Mouse (Mus musculus) naive thymus-derived CD4-positive, alpha-beta T cell, adult 2 months (primary cell): Measurements from ENCODE around the gene Lsr.
A peak's percentile ranks its signal among the peaks of the same experiment; 100 is the strongest.
"Not testable (repeated sequence)": the region's sequence is repeated elsewhere in the genome, so short reads cannot be mapped to it uniquely, and the experiment has no call there.

Source experiments
- DNase-seq: peaks from one replicate; pipeline ENCODE4 v3.0.0-alpha.2; 2011; ENCODE audit warnings: low read depth

The Lsr gene

DNA sequence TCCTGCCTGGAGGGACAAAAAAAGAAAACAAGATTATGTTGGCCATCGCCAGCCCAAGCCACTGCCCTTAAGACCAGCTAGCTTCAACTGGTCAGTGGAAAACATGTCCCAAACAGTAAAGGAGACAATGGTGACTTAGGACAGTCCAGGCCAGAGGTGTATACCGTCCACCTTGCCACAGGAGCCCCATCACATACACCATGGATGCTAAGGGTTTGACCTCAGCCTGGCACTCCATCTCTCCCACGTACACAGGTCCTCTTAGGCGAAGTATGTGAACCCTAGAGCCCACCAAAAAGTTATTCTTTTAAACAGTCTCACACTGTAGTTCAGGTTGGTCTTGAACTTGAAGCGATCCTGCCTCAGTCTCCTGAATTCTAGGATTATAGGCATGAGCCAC, 10.4 kb downstream of the Lsr start:
- no peak for DNase-seq

DNA sequence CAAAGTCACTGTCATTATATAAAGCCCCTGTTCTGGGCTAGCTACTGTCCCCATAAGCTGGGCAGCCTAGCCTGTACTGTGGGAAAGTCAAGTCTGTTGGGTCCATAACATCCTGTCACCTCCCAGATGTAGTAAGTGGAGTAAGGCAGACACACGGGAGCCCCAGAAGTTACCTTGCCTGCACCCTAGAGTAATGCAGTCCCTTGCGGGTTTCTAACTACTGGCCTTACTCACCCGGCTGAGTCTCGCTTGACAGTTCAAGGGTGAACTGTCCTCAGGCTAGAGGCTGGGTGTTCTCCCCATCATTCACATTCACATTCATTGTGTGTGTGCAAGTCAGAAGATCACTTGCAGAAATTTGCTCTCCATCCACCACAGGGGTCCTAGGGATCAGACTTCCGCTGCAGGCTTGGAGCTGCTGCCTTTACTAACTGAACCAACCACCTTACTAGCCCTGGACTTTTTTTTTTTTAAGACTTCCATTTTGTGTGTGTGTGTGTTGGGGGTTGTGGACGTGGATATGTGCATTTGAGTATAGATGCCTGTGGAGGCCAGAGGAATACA, 13.4 kb downstream of the Lsr start:
- DNase-seq, result no peak

DNA sequence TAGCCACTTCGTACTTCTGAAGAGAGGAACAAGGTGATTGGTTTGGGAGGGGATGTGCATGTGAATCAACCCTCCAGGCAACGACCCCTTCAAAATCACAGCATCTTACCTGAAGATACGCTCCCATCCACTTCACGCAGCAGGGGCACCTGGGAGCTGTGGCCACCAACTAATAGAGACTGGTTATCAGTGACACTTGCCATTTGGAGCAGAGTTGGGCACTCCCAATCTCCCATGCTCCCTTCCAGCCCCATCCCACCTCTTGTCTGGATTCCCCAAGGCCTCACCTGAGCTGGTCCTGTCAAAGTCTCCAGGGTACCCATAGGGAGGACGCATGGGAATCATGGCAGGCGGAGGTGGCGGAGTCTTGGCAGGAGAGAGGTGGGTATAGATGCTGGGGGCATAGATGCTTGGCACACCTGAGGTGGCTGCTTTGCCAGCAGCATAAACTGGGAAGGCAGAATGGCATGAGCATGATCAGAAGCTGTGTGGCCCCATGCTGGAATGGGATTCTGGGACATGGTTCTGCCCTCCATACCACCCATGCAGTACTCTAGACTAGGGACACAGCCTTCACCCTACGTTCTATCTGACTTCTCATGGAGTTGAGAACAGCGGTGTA, 14.3 kb downstream of the Lsr start:
- no peak for DNase-seq

DNA sequence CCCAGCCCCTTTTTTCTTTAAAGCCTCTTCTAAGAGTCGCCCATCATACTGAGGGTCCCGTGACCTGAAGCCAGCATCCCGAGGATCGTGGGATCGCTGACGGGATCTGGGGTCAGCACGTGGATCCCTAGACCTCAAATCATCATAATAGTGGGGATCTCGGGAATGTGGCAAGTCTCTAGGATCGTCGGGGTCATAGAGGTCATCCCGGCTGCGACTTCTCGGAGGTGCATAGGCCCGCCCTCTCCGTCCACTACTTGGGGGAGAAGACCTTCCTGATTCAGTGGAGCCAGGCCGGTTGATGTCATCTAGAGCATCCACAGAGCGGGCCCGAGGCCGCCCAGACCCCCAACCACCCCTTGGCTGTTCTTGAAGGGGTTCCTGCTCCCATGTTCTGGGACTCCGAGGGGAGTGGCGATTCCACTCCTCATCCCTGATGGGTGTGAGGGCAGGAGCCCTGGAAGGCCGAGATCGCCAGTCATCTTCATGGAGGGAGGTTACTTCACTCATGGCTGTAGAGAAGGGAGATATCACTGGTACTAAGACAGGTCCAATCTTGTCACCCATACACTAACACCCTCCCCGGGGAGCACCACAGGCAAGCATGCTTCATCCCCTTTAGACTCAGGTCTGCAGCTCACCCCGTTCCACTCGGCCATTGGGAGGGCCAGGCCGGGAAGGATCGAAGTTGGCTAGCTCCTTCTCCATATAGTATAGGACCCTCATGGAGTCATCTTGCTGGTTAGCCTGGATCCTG, 15.0 kb downstream of the Lsr start:
- DNase-seq, result no peak

DNA sequence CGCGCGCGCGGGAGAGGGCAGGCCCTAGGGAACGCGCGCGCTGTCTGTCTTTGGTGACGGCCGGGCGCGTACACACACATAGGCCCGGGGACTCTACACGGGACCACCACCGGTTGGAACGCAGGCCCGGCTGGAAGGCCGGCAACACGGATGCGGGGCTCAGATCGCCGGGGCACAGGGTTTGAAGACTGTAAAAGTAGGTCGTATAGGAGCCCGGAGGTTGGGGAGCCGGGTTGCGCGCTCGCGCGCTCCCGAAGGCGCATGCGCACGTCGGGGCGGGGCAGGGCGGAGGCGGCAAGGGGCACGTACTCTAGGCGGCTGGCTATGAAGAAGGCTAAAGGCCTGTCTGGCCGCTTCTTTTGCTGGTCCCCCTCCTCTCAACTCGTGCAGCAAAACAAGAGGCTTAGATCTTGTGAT, 15.9 kb downstream of the Lsr start:
- peak; percentile 96 for DNase-seq

DNA sequence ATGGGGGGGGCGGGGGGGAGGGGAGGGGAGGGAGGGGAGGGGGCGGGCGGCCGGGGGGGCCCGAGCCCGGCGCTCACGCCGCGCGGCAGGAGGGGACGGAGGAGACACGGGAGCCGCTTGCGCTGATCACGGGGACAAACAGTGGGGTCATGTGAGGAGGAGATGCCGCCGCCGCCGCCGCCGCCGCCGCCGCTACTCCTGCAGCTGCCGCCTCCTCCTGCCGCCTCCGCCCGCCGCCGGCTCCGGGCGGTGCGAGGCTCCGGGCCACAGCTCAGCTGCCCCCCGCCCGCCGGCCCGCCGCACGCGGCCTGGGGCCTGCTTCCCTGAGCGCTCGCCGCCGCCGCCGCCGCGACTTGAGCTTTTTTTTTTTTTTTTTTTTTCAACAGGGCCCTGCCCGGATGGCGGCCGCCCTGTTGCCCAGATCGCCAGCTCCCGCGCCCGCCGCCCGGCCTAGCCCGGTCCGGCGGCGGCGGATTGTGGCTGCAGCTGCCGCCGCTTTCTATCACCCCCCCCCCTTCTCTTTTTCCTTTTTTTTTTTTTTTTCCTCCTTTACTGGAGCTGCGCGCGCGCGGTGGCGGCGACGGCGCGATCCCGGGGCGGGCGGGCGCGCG, 16.4 kb downstream of the Lsr start, which contains the start of gene Usf2:
Gene Usf2, minus strand, starts transcription at position 48 of the 611 bp plus-strand sequence.
- peak; percentile 86 for DNase-seq

DNA sequence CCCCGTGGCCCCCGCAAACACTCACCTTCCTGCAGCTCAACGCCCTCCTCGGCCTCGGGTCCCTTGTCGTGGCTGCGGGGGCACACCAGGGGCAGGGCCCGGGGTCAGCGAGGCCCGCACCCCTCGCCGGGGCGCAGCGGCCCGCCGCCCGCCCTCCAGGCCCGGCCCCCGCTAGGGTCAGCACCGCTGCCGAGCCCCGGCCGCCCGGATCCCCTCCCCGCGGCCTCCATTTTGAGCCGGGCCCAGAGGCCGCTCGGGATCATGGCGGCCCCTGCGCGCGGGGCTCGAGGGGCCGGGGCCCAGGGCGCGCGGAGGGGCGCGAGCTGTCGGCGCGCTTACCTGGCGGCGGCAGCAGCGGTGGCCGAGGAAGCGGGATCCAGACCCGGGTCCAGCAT, 16.9 kb downstream of the Lsr start:
- DNase-seq, result peak; percentile 78

DNA sequence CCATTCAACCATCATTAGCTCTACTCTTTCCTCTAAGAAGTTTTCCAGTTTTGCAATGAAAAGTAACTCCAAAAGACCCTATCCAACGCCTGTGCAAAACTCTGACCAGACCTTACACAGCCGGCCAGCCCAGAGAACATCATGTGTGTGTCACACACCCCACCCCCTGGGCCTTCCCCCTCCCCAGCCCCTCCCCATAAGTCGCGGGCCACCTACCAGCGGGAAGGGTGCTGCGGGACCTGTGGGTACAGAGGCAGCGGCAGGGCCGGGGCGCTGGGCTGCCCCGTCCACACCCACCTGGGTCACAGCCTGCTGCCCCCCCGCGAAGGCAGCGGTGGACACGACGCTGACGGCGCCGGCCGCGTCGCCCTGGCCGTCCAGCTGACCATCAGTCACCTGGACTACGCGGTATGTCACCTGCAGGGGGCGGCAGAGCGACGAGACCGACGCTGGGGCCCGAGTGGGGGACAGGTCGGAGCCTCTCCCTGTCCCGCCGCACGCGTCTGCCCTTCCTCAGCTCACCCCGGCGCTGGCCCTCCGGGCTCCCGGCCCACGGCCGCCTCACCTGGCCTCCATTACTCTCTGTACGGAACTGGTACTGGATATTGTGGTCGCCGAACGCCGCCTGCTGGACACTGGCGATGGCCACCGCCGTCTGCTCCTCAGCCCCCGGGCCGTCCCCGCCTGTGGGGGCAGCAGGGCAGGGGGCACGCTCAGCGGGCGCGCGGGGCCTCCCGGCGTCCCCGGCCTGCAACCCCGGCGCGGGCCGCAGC, 17.5 kb downstream of the Lsr start:
- peak; percentile 83 for DNase-seq

DNA sequence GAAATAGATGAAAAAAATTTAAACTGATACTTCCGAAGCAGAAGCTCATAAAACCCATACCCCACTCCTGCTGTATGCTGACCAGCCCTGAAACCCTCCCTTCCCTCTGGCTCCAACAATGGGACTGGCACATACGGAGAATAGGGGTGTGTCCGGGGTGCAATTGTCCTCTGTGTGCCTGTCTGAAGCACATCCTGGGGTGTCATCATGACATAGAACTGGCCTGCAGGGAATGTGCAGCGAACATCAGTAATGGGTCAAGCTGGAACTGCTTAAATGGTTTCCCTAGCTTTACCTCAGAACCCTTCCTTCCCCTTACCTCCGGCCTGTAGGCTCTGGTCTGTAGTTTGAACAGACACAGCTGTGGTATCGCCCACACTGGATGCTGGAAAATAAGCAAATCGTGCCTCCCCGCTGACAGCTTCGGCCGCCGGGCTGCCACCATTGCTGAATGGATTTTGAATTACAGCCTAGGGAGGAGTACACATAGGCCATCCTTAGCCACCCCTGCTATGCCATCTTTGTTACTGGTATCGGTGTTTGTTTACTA, 18.2 kb downstream of the Lsr start:
- DNase-seq, result no peak

DNA sequence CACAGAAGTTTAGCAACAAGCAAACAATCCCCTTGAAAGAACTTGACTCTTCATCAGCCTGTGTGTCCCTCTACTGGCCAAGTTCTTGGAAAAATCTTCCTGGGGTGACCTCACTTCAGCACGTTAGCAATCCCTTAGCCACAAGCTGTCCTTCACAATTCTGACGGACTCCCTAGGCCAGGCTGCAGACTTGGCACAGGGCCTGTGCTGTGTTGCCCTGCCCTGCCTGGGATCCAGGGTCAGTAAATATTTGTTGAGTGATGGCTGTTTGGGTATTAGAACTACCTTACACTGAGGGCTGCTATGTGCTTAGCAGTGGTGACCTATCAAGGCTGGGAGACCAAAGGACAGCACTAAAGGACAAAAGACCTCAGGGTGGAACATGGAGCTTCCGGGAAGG, 19.2 kb downstream of the Lsr start:
- no peak for DNase-seq

DNA sequence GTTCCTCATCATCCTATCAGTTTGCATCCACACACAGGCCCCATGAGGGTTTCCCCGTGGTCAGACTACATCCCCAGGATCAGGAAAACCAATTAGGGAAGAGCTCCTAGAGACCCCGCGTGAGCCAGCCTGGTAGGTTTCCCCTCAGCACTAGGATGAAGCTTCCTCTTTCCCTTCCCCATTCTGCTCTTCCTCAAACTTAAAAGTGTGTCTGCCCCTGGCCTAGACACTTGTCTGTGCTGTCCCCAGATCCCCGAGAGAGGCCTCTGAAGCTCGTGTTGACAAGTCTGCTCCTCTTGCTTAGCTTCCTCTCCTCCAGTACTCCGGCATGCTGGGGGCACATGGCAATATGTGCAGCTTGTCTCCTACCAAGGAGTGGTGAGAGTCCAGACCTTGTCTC, 19.8 kb downstream of the Lsr start:
- DNase-seq, result no peak

DNA sequence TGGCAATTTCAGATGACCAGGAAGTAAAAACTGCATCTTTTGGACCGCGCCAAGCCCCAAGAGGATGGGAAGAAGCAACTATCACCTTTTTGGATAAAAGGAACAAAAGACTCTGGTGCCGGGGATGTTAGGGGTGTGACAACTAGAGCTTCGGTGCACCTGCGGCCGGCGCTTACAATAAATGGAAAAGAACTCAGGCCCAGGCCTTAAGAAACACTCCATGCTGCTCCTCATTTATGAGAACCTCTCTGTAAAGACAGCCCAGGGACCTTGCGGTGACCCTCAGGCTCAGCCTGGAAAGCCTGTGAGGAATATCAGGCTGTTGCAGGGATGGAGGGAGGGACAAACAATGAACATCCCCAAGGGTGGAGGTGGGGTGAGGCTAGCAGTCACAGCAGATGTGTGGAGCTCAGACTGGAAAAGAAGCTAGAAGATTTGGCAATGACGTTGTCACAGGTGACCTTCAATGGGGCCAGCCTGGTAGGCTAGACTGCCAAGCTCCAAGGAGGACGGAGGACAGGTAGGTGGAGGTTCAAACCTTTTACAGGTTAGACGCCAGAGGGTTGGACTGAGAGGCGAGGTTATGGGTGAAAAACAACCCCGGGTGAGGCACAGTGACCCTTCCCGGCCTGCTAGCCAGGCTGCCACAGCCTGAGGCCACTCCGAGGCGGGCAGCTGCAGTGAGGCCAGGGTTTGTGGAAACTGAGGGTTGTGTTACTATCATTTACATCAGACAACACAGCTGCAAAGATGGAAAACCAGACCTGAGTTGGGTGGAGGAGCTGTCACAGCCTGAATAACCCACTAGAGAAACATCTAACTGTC, 20.6 kb downstream of the Lsr start:
- DNase-seq, result no peak

DNA sequence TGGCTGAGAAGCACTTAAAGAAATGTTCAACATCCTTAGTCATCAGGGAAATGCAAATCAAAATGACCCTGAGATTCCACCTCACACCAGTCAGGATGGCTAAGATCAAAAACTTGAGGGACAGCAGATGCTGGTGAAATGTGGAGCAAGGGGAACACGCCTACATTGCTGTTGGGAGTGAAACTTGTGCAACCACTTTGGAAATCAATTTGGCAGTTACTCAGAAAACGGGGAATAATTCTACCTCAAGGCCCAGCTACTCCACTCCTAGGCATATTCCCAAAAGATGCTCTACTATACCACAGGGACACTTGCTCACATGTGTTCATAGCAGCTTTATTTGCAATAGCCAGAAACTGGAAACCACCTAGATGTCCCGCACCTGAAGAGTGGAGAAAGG, 23.4 kb downstream of the Lsr start:
- DNase-seq, result not testable (repeated sequence)

DNA sequence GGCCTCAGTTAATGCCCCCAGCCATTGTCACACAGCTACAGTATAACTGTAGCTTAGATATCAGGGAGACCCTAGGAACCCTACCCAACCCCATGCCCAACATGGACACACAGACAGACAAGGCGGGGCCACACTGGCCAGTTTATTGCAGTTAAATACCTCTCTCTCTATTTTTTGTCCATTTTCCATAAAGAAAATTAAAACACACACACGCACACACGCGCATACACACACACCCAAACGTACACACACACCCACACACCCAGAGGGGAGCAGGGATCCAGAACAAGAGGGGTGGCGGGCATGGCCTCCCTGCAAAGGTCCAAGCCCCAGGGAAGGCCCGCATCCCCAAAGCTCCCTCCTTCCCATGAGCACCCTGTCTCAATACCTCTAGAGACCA, 27.4 kb downstream of the Lsr start:
- no peak for DNase-seq

DNA sequence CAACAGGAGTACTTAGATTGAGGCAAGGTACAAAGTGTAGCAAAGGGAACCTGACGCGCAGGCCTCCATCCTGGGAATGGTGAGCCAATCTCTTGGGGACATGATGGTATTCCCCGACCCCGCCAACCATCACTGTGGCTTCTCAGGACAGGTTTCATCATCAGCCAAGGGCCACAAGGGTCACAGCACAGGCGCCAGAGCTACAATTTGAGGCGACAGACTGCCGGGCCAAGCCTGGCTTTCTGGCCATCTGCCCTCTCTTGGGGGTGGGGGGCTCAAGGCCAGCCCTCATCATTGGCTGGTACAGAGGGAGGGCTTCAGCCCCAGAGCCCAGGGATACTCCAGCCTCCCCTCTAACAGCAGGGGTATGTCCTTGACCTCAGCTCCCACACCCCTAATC, 27.8 kb downstream of the Lsr start:
- DNase-seq, result not testable (repeated sequence)

DNA sequence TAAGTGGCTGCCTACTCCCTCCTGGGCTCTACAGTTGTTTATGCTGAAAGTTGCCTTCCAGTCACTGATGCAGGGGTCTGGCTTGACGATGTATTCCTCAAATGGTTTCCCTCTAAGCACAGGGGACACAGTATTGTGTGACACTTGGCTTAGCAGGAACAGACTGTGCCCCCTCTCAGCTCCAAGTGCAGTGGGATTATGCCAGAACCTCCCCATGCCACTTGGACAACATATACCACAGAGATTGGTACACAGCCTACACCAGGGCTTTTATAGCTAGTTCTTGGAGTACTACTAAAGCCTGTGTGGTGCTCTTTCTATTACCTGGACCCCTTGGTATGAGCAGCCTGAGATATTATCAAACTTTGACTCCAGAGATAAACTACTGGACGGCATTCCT, 28.6 kb downstream of the Lsr start:
- not testable (repeated sequence) for DNase-seq

DNA sequence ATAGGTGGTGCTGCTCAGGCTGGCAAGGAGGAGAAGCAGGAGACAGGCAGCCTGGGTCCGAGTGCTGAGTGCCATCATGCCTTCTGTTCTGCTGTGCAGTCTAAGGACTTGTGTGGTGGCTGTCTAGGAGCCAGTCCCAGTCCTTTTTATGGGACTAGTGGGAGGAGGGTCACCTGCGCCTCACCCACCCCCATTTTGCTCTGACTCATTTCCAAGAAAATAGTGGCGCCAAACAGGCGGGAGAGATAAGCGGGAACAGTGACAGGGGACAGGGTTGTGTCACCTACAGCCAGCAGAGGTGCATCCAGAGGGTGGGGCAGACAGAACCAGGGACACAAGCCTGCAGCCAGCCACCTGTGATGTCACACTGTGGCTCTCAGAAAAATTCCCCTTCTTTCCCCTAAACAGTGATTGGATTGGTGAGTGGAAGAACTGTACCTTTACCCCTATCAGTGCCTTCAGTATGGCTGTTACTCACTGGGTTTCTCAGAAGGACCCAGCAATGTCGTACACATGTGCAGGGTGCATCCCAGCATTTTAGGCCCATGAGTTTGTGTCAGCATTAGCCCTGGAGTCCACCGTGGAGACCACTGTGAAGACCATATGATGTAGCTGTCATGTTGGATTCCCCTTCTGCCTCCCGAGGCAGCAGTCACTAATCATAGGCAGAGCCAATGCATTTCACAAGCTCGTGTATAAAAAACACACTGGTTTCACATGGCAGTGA, 29.2 kb downstream of the Lsr start, which contains the start of gene Hamp:
Gene Hamp, minus strand, starts transcription at position 124 of the 727 bp plus-strand sequence.
- DNase-seq, result no peak

DNA sequence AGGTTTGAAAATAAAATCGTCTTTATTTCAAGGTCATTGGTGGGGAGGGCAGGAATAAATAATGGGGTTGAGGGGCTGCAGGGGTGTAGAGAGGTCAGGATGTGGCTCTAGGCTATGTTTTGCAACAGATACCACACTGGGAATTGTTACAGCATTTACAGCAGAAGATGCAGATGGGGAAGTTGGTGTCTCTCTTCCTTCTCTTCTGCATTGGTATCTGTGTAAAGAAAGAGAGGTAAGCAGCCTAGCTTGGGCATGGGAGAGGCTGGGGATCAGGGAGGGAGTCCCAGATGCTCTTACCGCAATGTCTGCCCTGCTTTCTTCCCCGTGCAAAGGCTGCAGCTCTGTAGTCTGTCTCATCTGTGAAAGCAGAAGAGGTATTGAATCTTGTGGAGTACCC, 30.9 kb downstream of the Lsr start:
- not testable (repeated sequence) for DNase-seq

DNA sequence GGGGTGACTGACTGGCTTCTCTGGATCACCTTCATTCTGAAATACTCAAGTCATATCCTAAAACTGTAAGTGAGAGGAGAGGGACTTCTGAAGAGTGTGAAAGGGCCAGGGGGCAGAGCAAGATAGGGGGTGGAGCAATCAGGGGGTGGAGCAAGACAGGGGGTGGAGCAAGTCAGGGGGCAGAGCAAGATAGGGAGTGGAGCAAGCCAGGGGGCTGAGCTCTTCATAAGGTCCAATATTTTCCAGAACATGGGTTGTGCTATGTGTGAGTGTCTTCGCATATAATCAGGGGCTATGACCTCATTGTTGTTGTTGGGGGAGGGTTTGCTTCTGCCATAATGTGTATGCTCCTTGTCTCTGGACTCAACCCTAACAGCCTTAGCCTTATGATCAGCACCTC, 33.2 kb downstream of the Lsr start:
- peak; percentile 57 for DNase-seq

DNA sequence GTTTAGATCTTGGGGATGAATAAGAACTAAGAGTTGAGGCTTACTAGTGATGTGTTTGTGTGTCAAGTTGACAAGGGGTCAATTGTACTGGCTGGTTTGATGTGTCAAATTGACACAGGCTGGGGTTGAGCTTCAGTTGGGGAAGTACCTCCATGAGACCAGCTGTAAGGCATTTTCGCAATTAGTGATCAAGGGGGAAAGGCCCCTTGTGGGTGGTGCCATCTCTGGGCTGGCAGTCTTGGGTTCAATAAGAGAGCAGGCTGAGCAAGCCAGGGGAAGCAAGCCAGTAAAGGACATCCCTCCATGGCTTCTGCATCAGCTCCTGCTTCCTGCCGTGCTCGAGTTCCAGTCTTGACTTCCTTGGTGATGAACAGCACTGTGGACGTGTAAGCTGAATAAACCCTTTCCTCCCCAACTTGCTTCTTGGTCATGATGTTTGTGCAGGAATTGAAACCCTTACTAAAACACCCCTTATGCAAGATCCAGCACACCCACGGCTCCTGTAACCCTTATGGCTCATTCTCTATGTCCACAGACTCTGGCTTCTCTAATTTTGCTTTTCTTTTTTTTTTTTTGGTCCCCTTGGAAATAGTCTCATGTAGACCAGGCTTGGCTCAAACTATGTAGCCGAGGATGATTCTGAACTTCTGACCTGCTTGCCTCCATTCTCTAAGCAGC, 37.7 kb downstream of the Lsr start:
- DNase-seq, result not testable (repeated sequence)
